Mouse (Mus musculus): ENCODE data around the gene AA467197. TPM values are rescaled to one million over a fixed set of nuclear protein-coding genes. Genes with fewer than 3 reads are reported as not detected.
A peak's percentile ranks its signal among the peaks of the same experiment; 100 is the strongest.

AA467197 gene
- total RNA-seq, 1 experiment, result 0.54 TPM

DNA sequence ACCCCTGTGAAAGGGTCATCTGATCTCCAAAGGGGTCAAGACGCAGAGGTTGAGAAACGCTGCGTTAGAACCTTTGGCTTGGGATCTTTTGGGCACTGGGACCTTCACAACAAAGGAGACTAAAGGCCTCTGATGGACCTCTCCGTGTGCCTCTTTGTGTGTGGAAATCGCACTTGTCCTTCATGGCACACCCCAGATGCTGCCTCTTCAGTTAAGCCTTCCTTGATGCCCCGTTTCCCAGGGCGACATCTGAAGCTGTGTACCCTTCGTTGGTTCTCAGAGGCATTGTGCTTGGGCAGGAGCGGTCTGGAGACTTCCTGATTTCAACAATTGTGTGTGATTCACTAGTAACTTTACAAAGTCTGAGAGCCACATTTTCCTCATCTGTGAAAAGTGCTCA, 20.0 kb downstream of the AA467197 start:
- no peaks in the 10 kb centered on the region for H3K36me3 ChIP-seq (ENCODE audit: control insufficient read depth, insufficient read depth, low read length, poor library complexity, severe bottlenecking)
- no peaks in the 10 kb centered on the region for H3K9me3 ChIP-seq (ENCODE audit: control insufficient read depth, insufficient read depth, low read depth, low read length)
- no peak overlapping the region for H3K9ac ChIP-seq (ENCODE audit: insufficient read depth, low read depth, low read length, poor library complexity, severe bottlenecking)
- TF ChIP-seq ZC3H11A (IDR thresholded peaks at IDR 0.05; ENCODE audit: borderline replicate concordance, low read depth, low read length) (no peak), ZNF384 (IDR thresholded peaks at IDR 0.05; ENCODE audit: low read depth, low read length) (no peak), CHD2 (IDR thresholded peaks at IDR 0.05; ENCODE audit: low read depth, low read length) (no peak), MAFK (IDR thresholded peaks at IDR 0.05; ENCODE audit: insufficient read depth, low read depth, low read length) (no peak), HCFC1 (IDR thresholded peaks at IDR 0.05; ENCODE audit: borderline replicate concordance, insufficient read depth, low read length) (no peak)
- no peak overlapping the region for H3K4me3 ChIP-seq (ENCODE audit: insufficient read depth in 1 of 2, low read depth in 1 of 2, low read length in 2 of 2, poor library complexity in 1 of 2, severe bottlenecking in 1 of 2)
- in situ Hi-C loops (cut with MboI; ENCODE audit: low sequenced_read_pairs in 2 of 2, unreplicated experiment in 2 of 2), result no loop called here
- no peak overlapping the region for H3K27ac ChIP-seq (ENCODE audit: insufficient read depth, low read depth, low read length, poor library complexity, severe bottlenecking)
- no peaks in the 10 kb centered on the region for H3K4me1 ChIP-seq (ENCODE audit: control insufficient read depth in 2 of 2, insufficient read depth in 2 of 2, low read length in 2 of 2, poor library complexity in 1 of 2)
- DNase-seq (ENCODE audit: low read depth, low spot score), result no peak

DNA sequence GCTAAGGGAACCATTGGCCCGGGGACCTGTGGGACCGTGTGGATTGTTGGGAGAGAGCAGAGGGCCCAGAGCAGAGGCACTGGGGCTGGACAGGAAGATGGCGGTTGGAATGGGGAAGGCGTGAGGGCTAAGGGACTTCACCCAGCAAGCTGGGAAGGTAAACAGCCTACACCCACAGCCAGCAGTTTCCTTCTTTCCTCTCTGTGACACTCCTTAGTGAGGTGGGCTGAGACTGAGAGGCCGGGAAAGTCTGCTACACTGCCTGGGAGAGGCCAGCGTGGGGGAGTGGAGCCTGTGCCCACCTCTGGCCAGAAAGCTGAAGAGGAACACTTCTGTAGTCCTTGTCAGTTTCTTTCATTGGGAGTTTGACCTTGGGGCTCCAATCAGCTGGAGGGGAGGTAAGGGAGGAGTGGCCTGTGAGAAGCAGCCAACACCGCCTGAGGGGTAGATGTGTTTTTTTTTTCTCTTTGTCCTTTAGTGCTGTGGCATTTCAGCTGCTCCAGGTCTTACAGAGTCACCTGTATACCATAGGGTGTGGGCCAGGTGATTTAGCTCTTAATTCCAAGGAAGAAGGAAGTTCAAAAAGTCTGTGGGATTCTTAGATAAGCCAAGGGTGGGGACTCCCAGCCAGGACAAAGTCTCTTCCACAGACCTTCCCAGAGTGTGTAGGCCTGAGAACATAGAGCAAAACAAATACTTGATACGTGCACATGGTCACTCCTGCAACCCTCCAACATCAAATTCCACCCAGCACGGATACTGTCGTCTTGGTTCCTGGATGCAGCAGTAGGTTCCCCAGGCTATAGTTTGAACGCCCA, 21.1 kb downstream of the AA467197 start:
- Histone ChIP-seq H3K9me3 (ENCODE audit: control insufficient read depth, insufficient read depth, low read depth, low read length) (no peaks in the 10 kb centered on the region), H3K9ac (ENCODE audit: insufficient read depth, low read depth, low read length, poor library complexity, severe bottlenecking) (no peak overlapping the region), H3K4me3 (ENCODE audit: insufficient read depth in 1 of 2, low read depth in 1 of 2, low read length in 2 of 2, poor library complexity in 1 of 2, severe bottlenecking in 1 of 2) (no peak overlapping the region), H3K36me3 (ENCODE audit: control insufficient read depth, insufficient read depth, low read length, poor library complexity, severe bottlenecking) (no peaks in the 10 kb centered on the region), H3K4me1 (ENCODE audit: control insufficient read depth in 2 of 2, insufficient read depth in 2 of 2, low read length in 2 of 2, poor library complexity in 1 of 2) (no peaks in the 10 kb centered on the region), H3K27ac (ENCODE audit: insufficient read depth, low read depth, low read length, poor library complexity, severe bottlenecking) (peak overlapping the region; percentile 19; the same call in 1 of the 2 replicates)
- DNase-seq (ENCODE audit: low read depth, low spot score), result no peak
- no peak for TF ChIP-seq MAFK (IDR thresholded peaks at IDR 0.05; ENCODE audit: insufficient read depth, low read depth, low read length)
- no peak for TF ChIP-seq HCFC1 (IDR thresholded peaks at IDR 0.05; ENCODE audit: borderline replicate concordance, insufficient read depth, low read length)
- TF ChIP-seq CHD2 (IDR thresholded peaks at IDR 0.05; ENCODE audit: low read depth, low read length), result no peak
- in situ Hi-C loops (cut with MboI; ENCODE audit: low sequenced_read_pairs in 2 of 2, unreplicated experiment in 2 of 2), result no loop called here

DNA sequence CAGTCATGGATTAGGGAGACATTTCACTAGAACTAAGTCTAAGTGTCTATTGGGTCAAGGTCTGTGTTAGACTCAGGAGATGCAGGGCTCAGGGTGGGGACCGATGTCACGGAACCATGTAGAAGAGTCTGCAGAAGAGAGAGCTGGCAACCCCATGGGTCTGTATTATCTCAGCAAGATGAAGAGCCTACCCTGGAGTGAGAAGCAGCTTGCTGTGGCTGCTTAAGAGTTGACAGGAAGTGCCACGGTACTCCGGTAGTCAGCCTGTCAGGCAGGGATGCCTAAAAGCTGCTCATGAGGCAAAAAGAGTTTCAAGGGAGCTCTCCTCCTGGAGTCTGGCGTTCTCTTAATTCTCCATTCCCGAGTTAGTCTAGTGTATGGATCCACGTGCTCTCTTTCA, 23.0 kb downstream of the AA467197 start:
- Histone ChIP-seq H3K4me1 (ENCODE audit: control insufficient read depth in 2 of 2, insufficient read depth in 2 of 2, low read length in 2 of 2, poor library complexity in 1 of 2) (no peaks in the 10 kb centered on the region), H3K9me3 (ENCODE audit: control insufficient read depth, insufficient read depth, low read depth, low read length) (no peaks in the 10 kb centered on the region), H3K4me3 (ENCODE audit: insufficient read depth in 1 of 2, low read depth in 1 of 2, low read length in 2 of 2, poor library complexity in 1 of 2, severe bottlenecking in 1 of 2) (no peak overlapping the region), H3K9ac (ENCODE audit: insufficient read depth, low read depth, low read length, poor library complexity, severe bottlenecking) (no peak overlapping the region; the same call in 1 of the 2 replicates), H3K27ac (ENCODE audit: insufficient read depth, low read depth, low read length, poor library complexity, severe bottlenecking) (no peak overlapping the region), H3K36me3 (ENCODE audit: control insufficient read depth, insufficient read depth, low read length, poor library complexity, severe bottlenecking) (no peaks in the 10 kb centered on the region)
- no peak for DNase-seq (ENCODE audit: low read depth, low spot score)
- in situ Hi-C loops (cut with MboI; ENCODE audit: low sequenced_read_pairs in 2 of 2, unreplicated experiment in 2 of 2), result no loop called here
- TF ChIP-seq ZNF384 (IDR thresholded peaks at IDR 0.05; ENCODE audit: low read depth, low read length), result no peak
- TF ChIP-seq ZC3H11A (IDR thresholded peaks at IDR 0.05; ENCODE audit: borderline replicate concordance, low read depth, low read length), result no peak
- TF ChIP-seq CHD2 (IDR thresholded peaks at IDR 0.05; ENCODE audit: low read depth, low read length), result no peak
- TF ChIP-seq HCFC1 (IDR thresholded peaks at IDR 0.05; ENCODE audit: borderline replicate concordance, insufficient read depth, low read length), result no peak
- TF ChIP-seq MAFK (IDR thresholded peaks at IDR 0.05; ENCODE audit: insufficient read depth, low read depth, low read length), result no peak

DNA sequence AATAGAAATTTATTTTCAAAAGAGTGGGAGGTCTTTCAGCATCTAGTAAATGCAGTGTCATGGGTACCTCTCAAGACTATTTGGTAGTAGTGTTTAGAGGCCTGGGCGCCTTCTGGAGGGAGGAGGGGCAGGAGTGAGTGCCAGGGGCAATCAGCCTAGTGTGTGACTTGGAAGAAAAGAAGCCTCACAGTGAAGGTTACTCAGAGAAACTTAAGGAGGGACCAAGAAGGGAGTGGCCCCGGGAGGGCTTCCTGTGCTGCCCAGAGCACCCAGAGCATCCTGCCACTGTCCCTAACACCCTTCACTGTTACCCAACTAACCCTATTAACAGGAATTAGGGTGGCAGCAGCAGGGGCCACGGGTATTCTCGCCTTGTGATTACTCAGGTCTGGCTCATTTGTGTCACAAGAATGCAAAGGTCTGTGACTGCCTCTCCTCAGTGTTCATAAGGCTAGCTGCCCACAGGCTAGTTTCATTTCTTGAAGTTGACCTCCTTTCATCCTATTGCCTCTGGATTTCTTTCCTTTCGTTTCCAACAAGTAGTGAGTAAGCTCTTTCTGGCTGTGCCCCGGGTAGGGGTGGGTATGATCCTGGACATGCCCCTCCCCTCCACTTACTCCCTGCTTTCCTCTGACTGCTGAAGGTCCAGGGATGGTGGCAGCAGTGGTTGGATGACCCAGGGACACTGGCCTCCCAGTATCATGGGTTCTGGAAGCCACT, 28.6 kb downstream of the AA467197 start:
- Histone ChIP-seq H3K9ac (ENCODE audit: insufficient read depth, low read depth, low read length, poor library complexity, severe bottlenecking) (no peak overlapping the region), H3K36me3 (ENCODE audit: control insufficient read depth, insufficient read depth, low read length, poor library complexity, severe bottlenecking) (no peaks in the 10 kb centered on the region), H3K4me1 (ENCODE audit: control insufficient read depth in 2 of 2, insufficient read depth in 2 of 2, low read length in 2 of 2, poor library complexity in 1 of 2) (peaks cover 0 to 2% of the 10 kb centered on the region in 2 experiments; a peak in 1 of 4 replicates), H3K9me3 (ENCODE audit: control insufficient read depth, insufficient read depth, low read depth, low read length) (no peaks in the 10 kb centered on the region), H3K4me3 (ENCODE audit: insufficient read depth in 1 of 2, low read depth in 1 of 2, low read length in 2 of 2, poor library complexity in 1 of 2, severe bottlenecking in 1 of 2) (no peak overlapping the region), H3K27ac (ENCODE audit: insufficient read depth, low read depth, low read length, poor library complexity, severe bottlenecking) (no peak overlapping the region)
- DNase-seq (ENCODE audit: low read depth, low spot score), result no peak
- TF ChIP-seq MAFK (IDR thresholded peaks at IDR 0.05; ENCODE audit: insufficient read depth, low read depth, low read length), result no peak
- TF ChIP-seq HCFC1 (IDR thresholded peaks at IDR 0.05; ENCODE audit: borderline replicate concordance, insufficient read depth, low read length), result no peak
- TF ChIP-seq ZC3H11A (IDR thresholded peaks at IDR 0.05; ENCODE audit: borderline replicate concordance, low read depth, low read length), result no peak
- no peak for TF ChIP-seq ZNF384 (IDR thresholded peaks at IDR 0.05; ENCODE audit: low read depth, low read length)
- TF ChIP-seq CHD2 (IDR thresholded peaks at IDR 0.05; ENCODE audit: low read depth, low read length), result no peak
- in situ Hi-C loops (cut with MboI; ENCODE audit: low sequenced_read_pairs in 2 of 2, unreplicated experiment in 2 of 2), result no loop called here

All from ES-E14 (cell line).